Mouse (Mus musculus): ENCODE results near the gene Slc6a2.

- TF ChIP-seq CTCF (conservative IDR thresholded peaks at IDR 0.05; ENCODE audit: low read length) = peak; percentile 18; the same call in 1 of the 2 replicates
- TF ChIP-seq NANOG (IDR thresholded peaks at IDR 0.05; ENCODE audit: borderline replicate concordance, low read length) = no peak
- no peak for TF ChIP-seq POU5F1 (IDR thresholded peaks at IDR 0.05; ENCODE audit: borderline replicate concordance, low read length)
These were observed 38.7 kb downstream of the Slc6a2 start for GRCm38 (mm10) chr8:92998600-92998999.
